Mouse (Mus musculus): ENCODE measurements around the gene Sdha.

GRCm38 (mm10) chr13:74349566-74350434 is at the start of gene Sdha, which contains the start of gene Ccdc127:
- TF ChIP-seq CTCF (IDR thresholded peaks at IDR 0.05; ENCODE audit: control insufficient read depth, insufficient read depth, low read length): no peak
- TF ChIP-seq POLR2A (IDR thresholded peaks at IDR 0.05; ENCODE audit: borderline replicate concordance, control insufficient read depth, low read depth, low read length): peak; percentile 93
